Mouse (Mus musculus): ENCODE measurements around the gene Muc5b.

Gene Muc5b

GRCm38 (mm10) chr7:141902791-141903190, 63.9 kb downstream of the Muc5b start:
- DNase-seq: peak; percentile 76

- DNase-seq: no peak
Measured at GRCm38 (mm10) chr7:141908591-141908990, 69.7 kb downstream of the Muc5b start.

- DNase-seq: no peak
Measured at GRCm38 (mm10) chr7:141911305-141911704, 72.4 kb downstream of the Muc5b start.

- DNase-seq: no peak
Measured at GRCm38 (mm10) chr7:141918407-141918806, 79.5 kb downstream of the Muc5b start, which contains the start of gene Tollip. Gene Tollip, minus strand, starts transcription at chr7:141918507.

Data from right cerebral cortex, adult 18-20 months (tissue).